Mouse (Mus musculus): Measurements from ENCODE around the gene Haus2. TPM values are rescaled to one million over a fixed set of nuclear protein-coding genes. Genes with fewer than 3 reads are reported as not detected.

Haus2 gene
- polyA plus RNA-seq, 1 experiment from 2014 or later: 26.2 TPM

GRCm38 (mm10) chr2:120654693-120655092 lies 45.5 kb downstream of the Haus2 start:
- Histone ChIP-seq H3K27ac (replicated peaks) (no peak overlapping the region), H3K9ac (replicated peaks) (no peak overlapping the region), H3K27me3 (replicated peaks) (no peaks in the 10 kb centered on the region), H3K4me2 (no peak overlapping the region), H3K4me3 (replicated peaks) (no peak overlapping the region), H3K9me3 (replicated peaks) (no peaks in the 10 kb centered on the region), H3K36me3 (no peaks in the 10 kb centered on the region), H3K4me1 (no peaks in the 10 kb centered on the region)
- WGBS: 74% methylated on average over 2 of the region's 2 CpGs
- no peak for ATAC-seq (ENCODE audit: low FRiP score)

DNA sequence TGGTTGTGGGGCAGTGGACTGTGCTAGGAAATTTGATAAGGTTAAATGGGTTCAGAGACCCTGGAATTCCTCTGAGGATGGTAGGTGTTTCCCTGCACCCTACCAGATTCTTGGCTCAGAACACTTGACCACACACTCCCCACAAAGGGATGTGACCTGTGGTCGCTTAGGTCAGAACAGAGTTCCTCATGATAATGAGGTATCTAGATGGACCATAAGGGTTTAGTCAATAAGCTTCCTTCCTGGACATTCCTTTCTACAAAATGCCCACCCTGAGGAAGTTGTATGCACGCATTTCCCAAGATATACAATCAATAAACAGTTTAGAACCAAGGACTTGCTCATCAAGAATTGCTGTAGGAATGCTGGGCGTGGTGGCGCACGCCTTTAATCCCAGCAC lies 46.7 kb downstream of the Haus2 start:
- Histone ChIP-seq H3K4me2 (no peak overlapping the region), H3K9me3 (replicated peaks) (no peaks in the 10 kb centered on the region), H3K4me1 (no peaks in the 10 kb centered on the region), H3K9ac (replicated peaks) (no peak overlapping the region), H3K36me3 (no peaks in the 10 kb centered on the region), H3K4me3 (replicated peaks) (no peak overlapping the region), H3K27me3 (replicated peaks) (no peaks in the 10 kb centered on the region), H3K27ac (replicated peaks) (no peak overlapping the region)
- 91% methylated on average over 5 of the region's 5 CpGs for WGBS
- ATAC-seq (ENCODE audit: low FRiP score): no peak

GRCm38 (mm10) chr2:120656711-120657110 lies 47.5 kb downstream of the Haus2 start:
- H3K4me2 ChIP-seq: no peak overlapping the region
- no peak overlapping the region for H3K9ac ChIP-seq (replicated peaks)
- WGBS: 100% methylated on average over 2 of the region's 2 CpGs
- H3K36me3 ChIP-seq: no peaks in the 10 kb centered on the region
- H3K27me3 ChIP-seq (replicated peaks): no peaks in the 10 kb centered on the region
- H3K4me1 ChIP-seq: no peaks in the 10 kb centered on the region
- no peak for ATAC-seq (ENCODE audit: low FRiP score)
- H3K27ac ChIP-seq (replicated peaks): no peak overlapping the region
- H3K9me3 ChIP-seq (replicated peaks): no peaks in the 10 kb centered on the region
- H3K4me3 ChIP-seq (replicated peaks): no peak overlapping the region

DNA sequence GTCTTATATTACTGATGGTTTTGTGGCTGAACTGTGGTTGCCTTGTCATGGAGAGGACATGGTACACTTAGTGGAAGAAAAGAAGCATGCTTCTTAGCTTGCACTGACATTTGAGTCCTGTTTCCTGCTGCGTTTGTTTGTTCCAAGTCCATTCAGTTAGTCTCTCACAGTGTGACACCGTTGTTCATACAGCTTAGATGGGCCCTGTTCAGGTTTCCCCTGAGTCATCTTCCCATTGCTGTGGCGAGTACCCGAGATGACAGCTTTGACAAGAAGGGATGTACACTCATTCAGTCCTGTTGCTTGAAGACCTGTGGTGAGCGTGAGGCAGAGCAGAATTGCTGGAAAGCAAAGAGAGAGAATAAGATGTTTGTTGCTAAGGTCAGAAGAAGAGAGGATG lies 49.3 kb downstream of the Haus2 start:
- Histone ChIP-seq H3K27me3 (replicated peaks) (no peaks in the 10 kb centered on the region), H3K4me1 (no peaks in the 10 kb centered on the region), H3K9ac (replicated peaks) (no peak overlapping the region), H3K27ac (replicated peaks) (no peak overlapping the region), H3K4me3 (replicated peaks) (no peak overlapping the region), H3K36me3 (no peaks in the 10 kb centered on the region), H3K4me2 (no peak overlapping the region), H3K9me3 (replicated peaks) (no peaks in the 10 kb centered on the region)
- 66% methylated on average over 5 of the region's 5 CpGs for WGBS
- ATAC-seq (ENCODE audit: low FRiP score): no peak

- no peaks in the 10 kb centered on the region for H3K27me3 ChIP-seq (replicated peaks)
- no peak overlapping the region for H3K4me3 ChIP-seq (replicated peaks)
- H3K9ac ChIP-seq (replicated peaks): no peak overlapping the region
- H3K4me1 ChIP-seq: 0 out of 2 replicates have a peak, but pooled peaks cover 2% of the 10 kb centered on the region
- H3K9me3 ChIP-seq (replicated peaks): no peaks in the 10 kb centered on the region
- ATAC-seq (ENCODE audit: low FRiP score): no peak
- H3K36me3 ChIP-seq: no peaks in the 10 kb centered on the region
- H3K27ac ChIP-seq (replicated peaks): no peak overlapping the region
- H3K4me2 ChIP-seq: no peak overlapping the region
Measured at GRCm38 (mm10) chr2:120659318-120659717, 50.1 kb downstream of the Haus2 start.

GRCm38 (mm10) chr2:120660486-120661078 lies 51.4 kb downstream of the Haus2 start:
- H3K27me3 ChIP-seq (replicated peaks): no peaks in the 10 kb centered on the region

DNA sequence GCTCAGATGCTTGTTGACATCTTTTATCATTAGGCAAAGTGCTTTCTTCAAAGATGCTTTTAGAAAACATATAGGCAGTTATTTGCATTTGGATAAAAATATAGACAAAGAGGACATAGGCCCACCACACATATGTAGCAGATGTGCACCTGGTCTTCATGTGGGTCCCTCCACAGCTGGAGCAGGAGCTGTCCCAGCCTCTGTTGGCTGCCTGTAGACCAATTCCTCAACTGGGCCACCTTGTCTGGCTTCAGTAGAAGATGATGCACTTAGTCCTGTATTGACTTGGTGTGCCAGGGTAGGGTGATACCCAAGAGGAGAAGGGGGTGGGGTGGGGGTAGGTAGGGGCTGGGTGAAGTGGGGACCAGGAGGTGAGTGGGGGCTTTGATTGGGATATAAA lies 53.6 kb downstream of the Haus2 start:
- Histone ChIP-seq H3K27me3 (replicated peaks) (no peaks in the 10 kb centered on the region), H3K36me3 (peaks cover 3% of the 10 kb centered on the region; the same call in 1 of the 2 replicates), H3K4me3 (replicated peaks) (no peak overlapping the region), H3K4me1 (0 out of 2 replicates have a peak, but pooled peaks cover 2% of the 10 kb centered on the region), H3K9me3 (replicated peaks) (no peaks in the 10 kb centered on the region), H3K9ac (replicated peaks) (no peak overlapping the region), H3K4me2 (no peak overlapping the region), H3K27ac (replicated peaks) (no peak overlapping the region)
- ATAC-seq (ENCODE audit: low FRiP score): no peak

More at GRCm38 (mm10) chr2:120660486-120661078, 51.4 kb downstream of the Haus2 start:
- ATAC-seq (ENCODE audit: low FRiP score): no peak
- no peak overlapping the region for H3K27ac ChIP-seq (replicated peaks)
- 0 out of 2 replicates have a peak, but pooled peaks cover 2% of the 10 kb centered on the region for H3K4me1 ChIP-seq
- no peak overlapping the region for H3K4me2 ChIP-seq
- no peaks in the 10 kb centered on the region for H3K9me3 ChIP-seq (replicated peaks)
- H3K36me3 ChIP-seq: peaks cover 3% of the 10 kb centered on the region; the same call in 1 of the 2 replicates
- WGBS: 91% methylated on average over 5 of the region's 5 CpGs
- H3K4me3 ChIP-seq (replicated peaks): no peak overlapping the region
- H3K9ac ChIP-seq (replicated peaks): no peak overlapping the region

DNA sequence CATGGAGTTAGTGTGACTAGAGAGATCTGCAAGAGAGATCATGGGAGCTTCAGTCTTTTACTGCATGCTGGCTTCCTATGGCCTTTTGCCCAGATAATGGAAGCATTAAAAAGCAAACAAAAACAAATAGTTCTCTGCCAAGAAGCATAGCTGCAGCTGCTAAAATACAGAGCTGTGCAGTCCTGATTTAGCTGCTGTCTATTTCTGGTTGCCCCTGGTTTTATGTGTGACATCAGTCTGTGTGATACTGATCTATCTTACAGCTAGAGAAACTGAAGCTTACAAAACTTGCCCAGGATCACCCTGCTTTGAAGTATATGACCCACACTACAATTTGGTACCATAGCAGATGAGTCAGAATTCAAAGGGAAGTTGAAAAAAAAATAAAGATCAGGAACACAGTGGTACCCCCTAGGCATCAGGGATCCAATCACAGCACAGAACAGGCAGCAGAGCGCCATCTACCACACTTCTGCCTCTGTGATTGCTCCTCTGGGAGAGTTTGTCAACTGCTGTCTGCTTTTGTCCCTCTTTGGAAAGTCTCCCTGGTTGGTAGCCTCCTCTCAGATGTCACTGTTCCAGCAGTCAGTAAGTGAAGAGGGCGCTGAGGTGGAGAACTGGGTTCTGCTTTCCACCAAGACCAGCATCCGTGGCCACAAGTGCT lies 54.4 kb downstream of the Haus2 start:
- no peaks in the 10 kb centered on the region for H3K9me3 ChIP-seq (replicated peaks)
- WGBS: 73% methylated on average over 3 of the region's 3 CpGs
- H3K4me2 ChIP-seq: no peak overlapping the region
- H3K9ac ChIP-seq (replicated peaks): no peak overlapping the region
- H3K4me3 ChIP-seq (replicated peaks): no peak overlapping the region
- peaks cover 8% of the 10 kb centered on the region for H3K36me3 ChIP-seq
- H3K27me3 ChIP-seq (replicated peaks): no peaks in the 10 kb centered on the region
- no peak for ATAC-seq (ENCODE audit: low FRiP score)
- 0 out of 2 replicates have a peak, but pooled peaks cover 2% of the 10 kb centered on the region for H3K4me1 ChIP-seq
- no peak overlapping the region for H3K27ac ChIP-seq (replicated peaks)

DNA sequence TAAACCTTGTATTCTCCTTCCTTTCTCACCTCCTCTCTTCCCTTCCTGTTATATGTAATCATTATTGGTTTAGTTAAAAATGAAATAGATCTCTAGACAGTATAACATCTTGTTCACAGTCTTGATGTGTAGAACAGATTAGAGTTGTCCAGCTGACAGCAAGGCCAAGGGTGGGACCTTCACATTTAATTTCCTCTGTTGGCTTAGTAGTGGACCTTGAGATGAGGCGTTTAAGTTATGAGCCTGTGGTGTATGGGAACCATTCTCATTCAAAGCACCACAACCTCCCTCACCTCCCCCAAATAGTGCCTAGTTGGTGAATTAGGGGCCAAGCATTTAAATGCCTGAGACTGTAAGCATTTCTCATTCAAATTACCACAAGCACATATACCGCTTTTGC lies 58.3 kb downstream of the Haus2 start:
- Histone ChIP-seq H3K9me3 (replicated peaks) (no peaks in the 10 kb centered on the region), H3K4me2 (no peak overlapping the region), H3K4me3 (replicated peaks) (no peak overlapping the region), H3K36me3 (peaks cover 11% of the 10 kb centered on the region), H3K9ac (replicated peaks) (no peak overlapping the region), H3K27ac (replicated peaks) (no peak overlapping the region), H3K27me3 (replicated peaks) (no peaks in the 10 kb centered on the region), H3K4me1 (0 out of 2 replicates have a peak, but pooled peaks cover 2% of the 10 kb centered on the region)
- ATAC-seq (ENCODE audit: low FRiP score): no peak
- 85% methylated on average over 2 of the region's 2 CpGs for WGBS

DNA sequence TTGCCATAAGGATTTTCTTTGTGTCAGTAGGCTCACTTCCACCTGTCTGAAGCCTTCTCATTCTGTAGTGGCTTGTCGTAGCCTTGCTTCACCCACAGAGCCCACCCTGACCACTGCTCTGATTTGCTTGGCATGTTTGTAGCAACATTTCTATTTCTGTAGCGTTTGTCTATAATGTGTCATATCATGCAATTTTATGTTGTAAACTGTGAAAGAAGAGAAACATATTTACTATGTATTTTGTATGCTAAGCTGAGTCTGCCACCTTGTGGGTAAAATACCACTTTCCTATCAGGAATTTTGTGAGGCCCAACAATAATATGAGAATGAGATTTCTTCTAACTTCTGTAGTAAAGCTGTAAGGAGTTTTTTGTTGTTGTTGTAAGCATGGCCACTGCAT lies 61.1 kb downstream of the Haus2 start:
- Histone ChIP-seq H3K27ac (replicated peaks) (no peak overlapping the region), H3K27me3 (replicated peaks) (no peaks in the 10 kb centered on the region), H3K36me3 (peaks cover 14% of the 10 kb centered on the region), H3K4me1 (no peaks in the 10 kb centered on the region), H3K4me3 (replicated peaks) (no peak overlapping the region), H3K9me3 (replicated peaks) (no peaks in the 10 kb centered on the region), H3K9ac (replicated peaks) (no peak overlapping the region), H3K4me2 (no peak overlapping the region)
- 80% methylated on average over 2 of the region's 2 CpGs for WGBS
- ATAC-seq (ENCODE audit: low FRiP score): no peak

All from neural tube, embryonic 15.5 days (tissue).